Mouse (Mus musculus): Measurements from ENCODE around the gene Pspn. TPM values are rescaled to one million over a fixed set of nuclear protein-coding genes. Genes with fewer than 3 reads are reported as not detected.

Gene Pspn
- total and polyA plus RNA-seq, 3 experiments: not detected

- WGBS: under 1% methylated on average over 38 of the region's 38 CpGs
- intact Hi-C loops (cut with DNase I): loop anchor here (1.0 to 2.0 kb wide), 3 partner anchors 21 to 41 kb away; partner anchors contain the start of genes Clpp, Gm17949 and Gtf2f1
- Histone ChIP-seq H3K36me3 (ENCODE audit: control insufficient read depth, insufficient read depth, low read length) (no peaks in the 10 kb centered on the region), H3K9ac (ENCODE audit: low read depth, low read length) (peak overlapping the region; percentile 54), H3K27me3 (ENCODE audit: control insufficient read depth, insufficient read depth, low read length) (no peaks in the 10 kb centered on the region), H3K4me1 (ENCODE audit: control insufficient read depth, insufficient read depth, low read length) (peaks cover 4% of the 10 kb centered on the region; the same call in 1 of the 2 replicates), H3K27ac (peak overlapping the region; percentile 84), H3K4me3 (peak overlapping the region; percentile 50), H3K79me2 (replicated peaks; ENCODE audit: control insufficient read depth, insufficient read depth, low read length) (peaks cover 2% of the 10 kb centered on the region)
- TF ChIP-seq CTCF (IDR thresholded peaks at IDR 0.05): peak; percentile 24
- TF ChIP-seq POLR2A (IDR thresholded peaks at IDR 0.05; ENCODE audit: insufficient read depth, low read depth, low read length): peak; percentile 95
- TF ChIP-seq EP300 (IDR thresholded peaks at IDR 0.05; ENCODE audit: insufficient read depth, low read depth, low read length): peak; percentile 66; the same call in 1 of the 2 replicates
- peak; percentile 98 to 100 for DNase-seq
Observed at GRCm38 (mm10) chr17:57031661-57032420, 32.0 kb upstream of the Pspn start.

- WGBS: under 1% methylated on average over 89 of the region's 99 CpGs
- H3K27ac ChIP-seq: peak within 1 kb of the TSS; percentile 84
- TF ChIP-seq POLR2A (IDR thresholded peaks at IDR 0.05; ENCODE audit: insufficient read depth, low read depth, low read length) (peak; percentile 63; the same call in 1 of the 2 replicates), CTCF (IDR thresholded peaks at IDR 0.05) (no peak)
- no peaks in the 10 kb centered on the region for H3K27me3 ChIP-seq (ENCODE audit: control insufficient read depth, insufficient read depth, low read length)
- peaks cover 4% of the 10 kb centered on the region; the same call in 1 of the 2 replicates for H3K4me1 ChIP-seq (ENCODE audit: control insufficient read depth, insufficient read depth, low read length)
- peak within 1 kb of the TSS; percentile 90 for H3K9ac ChIP-seq (ENCODE audit: low read depth, low read length)
- H3K36me3 ChIP-seq (ENCODE audit: control insufficient read depth, insufficient read depth, low read length): no peaks in the 10 kb centered on the region
- intact Hi-C loops (cut with DNase I): loop anchor here (1.0 to 2.0 kb wide), 2 partner anchors 20 to 40 kb away; partner anchors contain the start of genes Clpp, Gm17949 and Gtf2f1
- no peak for DNase-seq
- H3K79me2 ChIP-seq (replicated peaks; ENCODE audit: control insufficient read depth, insufficient read depth, low read length): peaks cover 2% of the 10 kb centered on the region
- peak within 1 kb of the TSS; percentile 59 for H3K4me3 ChIP-seq
Observed at GRCm38 (mm10) chr17:57030931-57031660, 31.3 kb upstream of the Pspn start, which contains the start of gene Khsrp. Khsrp (minus strand) TSS chr17:57031522.

GRCm38 (mm10) chr17:57029691-57030090, 29.9 kb upstream of the Pspn start:
- no peak overlapping the region for H3K27ac ChIP-seq
- H3K27me3 ChIP-seq (ENCODE audit: control insufficient read depth, insufficient read depth, low read length): no peaks in the 10 kb centered on the region
- no peaks in the 10 kb centered on the region for H3K36me3 ChIP-seq (ENCODE audit: control insufficient read depth, insufficient read depth, low read length)
- TF ChIP-seq CTCF (IDR thresholded peaks at IDR 0.05): no peak
- TF ChIP-seq EP300 (IDR thresholded peaks at IDR 0.05; ENCODE audit: insufficient read depth, low read depth, low read length): no peak
- TF ChIP-seq POLR2A (IDR thresholded peaks at IDR 0.05; ENCODE audit: insufficient read depth, low read depth, low read length): no peak
- intact Hi-C loops (cut with DNase I): loop anchor here (2.0 kb wide), 1 partner anchor 39 kb away; the partner anchor contains the start of gene Clpp
- WGBS: 20% methylated on average over 8 of the region's 8 CpGs
- H3K4me3 ChIP-seq: peak overlapping the region; percentile 59; the same call in 1 of the 2 replicates
- 0 out of 2 replicates have a peak overlapping the region, but pooled peaks have one; percentile 2 for H3K9ac ChIP-seq (ENCODE audit: low read depth, low read length)
- peak in 1 of 2 experiments; percentile 20 for DNase-seq
- H3K79me2 ChIP-seq (replicated peaks; ENCODE audit: control insufficient read depth, insufficient read depth, low read length): peaks cover 2% of the 10 kb centered on the region
- H3K4me1 ChIP-seq (ENCODE audit: control insufficient read depth, insufficient read depth, low read length): peaks cover 4% of the 10 kb centered on the region; the same call in 1 of the 2 replicates

- no peak overlapping the region for H3K4me3 ChIP-seq
- H3K9ac ChIP-seq (ENCODE audit: low read depth, low read length): no peak overlapping the region
- WGBS: 85% methylated on average over 4 of the region's 4 CpGs
- no peak for DNase-seq
- intact Hi-C loops (cut with DNase I): no loop called here
- no peak overlapping the region for H3K27ac ChIP-seq
- TF ChIP-seq EP300 (IDR thresholded peaks at IDR 0.05; ENCODE audit: insufficient read depth, low read depth, low read length) (no peak), CTCF (IDR thresholded peaks at IDR 0.05) (no peak), POLR2A (IDR thresholded peaks at IDR 0.05; ENCODE audit: insufficient read depth, low read depth, low read length) (no peak)
- H3K79me2 ChIP-seq (replicated peaks; ENCODE audit: control insufficient read depth, insufficient read depth, low read length): peaks cover 2% of the 10 kb centered on the region
- peaks cover 4% of the 10 kb centered on the region; the same call in 1 of the 2 replicates for H3K4me1 ChIP-seq (ENCODE audit: control insufficient read depth, insufficient read depth, low read length)
- no peaks in the 10 kb centered on the region for H3K27me3 ChIP-seq (ENCODE audit: control insufficient read depth, insufficient read depth, low read length)
- no peaks in the 10 kb centered on the region for H3K36me3 ChIP-seq (ENCODE audit: control insufficient read depth, insufficient read depth, low read length)
Observed at GRCm38 (mm10) chr17:57027471-57027870, 27.7 kb upstream of the Pspn start.

GRCm38 (mm10) chr17:57020960-57021359, 21.1 kb upstream of the Pspn start:
- DNase-seq: no peak
- H3K36me3 ChIP-seq (ENCODE audit: control insufficient read depth, insufficient read depth, low read length): no peaks in the 10 kb centered on the region
- no peaks in the 10 kb centered on the region for H3K27me3 ChIP-seq (ENCODE audit: control insufficient read depth, insufficient read depth, low read length)
- H3K79me2 ChIP-seq (replicated peaks; ENCODE audit: control insufficient read depth, insufficient read depth, low read length): no peaks in the 10 kb centered on the region
- intact Hi-C loops (cut with DNase I): no loop called here
- no peak overlapping the region for H3K27ac ChIP-seq
- no peaks in the 10 kb centered on the region for H3K4me1 ChIP-seq (ENCODE audit: control insufficient read depth, insufficient read depth, low read length)
- no peak overlapping the region for H3K4me3 ChIP-seq
- WGBS: 87% methylated on average over 5 of the region's 5 CpGs
- H3K9ac ChIP-seq (ENCODE audit: low read depth, low read length): no peak overlapping the region
- TF ChIP-seq EP300 (IDR thresholded peaks at IDR 0.05; ENCODE audit: insufficient read depth, low read depth, low read length) (no peak), POLR2A (IDR thresholded peaks at IDR 0.05; ENCODE audit: insufficient read depth, low read depth, low read length) (no peak), CTCF (IDR thresholded peaks at IDR 0.05) (no peak)

Data from heart, adult 2 months (tissue).